Mouse (Mus musculus) MEL (cell line): ENCODE results near the gene Asmt. TPM values are rescaled to one million over a fixed set of nuclear protein-coding genes. Genes with fewer than 3 reads are reported as not detected.

Source experiments
- DNase-seq: peaks from one replicate; pipeline ENCODE4 v3.0.0; 2011; ENCODE audit warnings: low read depth, low spot score
- H3K27ac ChIP-seq: 2 replicates; pipeline ENCODE4 v1.5.1; 2012; ENCODE audit warnings: low read depth, mild to moderate bottlenecking, control low read depth, low read length, moderate library complexity; ENCODE audit not compliant: control insufficient read depth
- H3K27me3 ChIP-seq, 2 experiments: fragments of 150-350 bp in 1 of 2; sonication (generic) in 1 of 2; 2 replicates each; pipeline ENCODE4 v1.6.1; 2012; ENCODE audit warnings: low read length in 2 of 2, mild to moderate bottlenecking in 2 of 2, improper control_type of control experiment in 1 of 2, moderate library complexity in 1 of 2; ENCODE audit not compliant: insufficient read depth in 2 of 2, control insufficient read depth in 1 of 2
- H3K36me3 ChIP-seq, 2 experiments: 2 replicates each; pipeline ENCODE4 v1.6.1; 2012 to 2014; ENCODE audit warnings: low read length in 2 of 2, improper control_type of control experiment in 1 of 2, inconsistent platforms in 1 of 2, mild to moderate bottlenecking in 1 of 2; ENCODE audit not compliant: insufficient read depth in 2 of 2, control insufficient read depth in 1 of 2
- H3K4me1 ChIP-seq, 2 experiments: fragments of 150-350 bp in 1 of 2; sonication (generic) in 1 of 2; 2 replicates each; pipeline ENCODE4 v1.6.1; 2012; ENCODE audit warnings: low read length in 2 of 2, improper control_type of control experiment in 1 of 2, mild to moderate bottlenecking in 1 of 2; ENCODE audit not compliant: insufficient read depth in 2 of 2, control insufficient read depth in 1 of 2
- H3K4me3 ChIP-seq, 2 experiments: fragments of 150-350 bp in 1 of 2; sonication (generic) in 1 of 2; 2 replicates each; pipeline ENCODE4 v1.5.1; 2012; ENCODE audit warnings: low read depth in 2 of 2, low read length in 2 of 2, mild to moderate bottlenecking in 2 of 2, moderate library complexity in 2 of 2, control low read depth in 1 of 2, improper control_type of control experiment in 1 of 2; ENCODE audit not compliant: control insufficient read depth in 1 of 2, insufficient read depth in 1 of 2
- H3K79me2 ChIP-seq: 2 replicates; pipeline ENCODE4 v1.6.1; 2012; ENCODE audit warnings: mild to moderate bottlenecking, low read length, moderate library complexity; ENCODE audit not compliant: control insufficient read depth, poor library complexity, insufficient read depth
- H3K9ac ChIP-seq: 2 replicates; pipeline ENCODE4 v1.6.1; 2012; ENCODE audit warnings: low read depth, mild to moderate bottlenecking, control low read depth, low read length, moderate library complexity; ENCODE audit not compliant: control insufficient read depth, poor library complexity, severe bottlenecking
- H3K9me3 ChIP-seq: fragments of 150-350 bp; sonication (generic); replicated peaks from 2 replicates; pipeline ENCODE4 v1.6.1; 2012; ENCODE audit warnings: mild to moderate bottlenecking, low read length, improper control_type of control experiment, moderate library complexity; ENCODE audit not compliant: insufficient read depth
- CHD1 ChIP-seq: IDR thresholded peaks from 2 replicates; pipeline ENCODE4 v1.6.1; 2012; ENCODE audit warnings: low read depth, mild to moderate bottlenecking, inconsistent platforms, low read length, improper control_type of control experiment
- CTCF ChIP-seq, 3 experiments: IDR thresholded peaks in 2 of 3; conservative IDR thresholded peaks in 1 of 3; 2 replicates each; pipeline ENCODE4 v1.5.1; 2011 to 2012; ENCODE audit warnings: low read length in 3 of 3, low read depth in 2 of 3, mild to moderate bottlenecking in 2 of 3, improper control_type of control experiment in 1 of 3, inconsistent platforms in 1 of 3, mixed read lengths in 1 of 3, moderate library complexity in 1 of 3; ENCODE audit not compliant: control insufficient read depth in 1 of 3, insufficient read depth in 1 of 3, poor library complexity in 1 of 3, severe bottlenecking in 1 of 3
- EP300 ChIP-seq, 2 experiments: IDR thresholded peaks; 2 replicates each; pipeline ENCODE4 v1.6.1; 2011; ENCODE audit warnings: improper control_type of control experiment in 2 of 2, low read length in 2 of 2, low read depth in 1 of 2, mild to moderate bottlenecking in 1 of 2
- ETS1 ChIP-seq: IDR thresholded peaks from 2 replicates; pipeline ENCODE4 v1.6.1; 2012; ENCODE audit warnings: low read depth, mild to moderate bottlenecking, inconsistent platforms, low read length, improper control_type of control experiment, moderate library complexity
- GATA1 ChIP-seq: IDR thresholded peaks from 2 replicates; pipeline ENCODE4 v1.6.1; 2011; ENCODE audit warnings: low read depth, low read length, improper control_type of control experiment
- HCFC1 ChIP-seq: IDR thresholded peaks from 2 replicates; pipeline ENCODE4 v1.6.1; 2012; ENCODE audit warnings: low read depth, mild to moderate bottlenecking, inconsistent platforms, low read length, improper control_type of control experiment, moderate library complexity
- JUND ChIP-seq: IDR thresholded peaks from 2 replicates; pipeline ENCODE4 v1.6.1; 2011; ENCODE audit warnings: low read depth, mild to moderate bottlenecking, improper control_type of control experiment, low read length
- KAT2A ChIP-seq: conservative IDR thresholded peaks from 2 replicates; pipeline ENCODE4 v1.6.1; 2012; ENCODE audit warnings: low read depth, low read length, improper control_type of control experiment, inconsistent platforms
- MAFK ChIP-seq: IDR thresholded peaks from 2 replicates; pipeline ENCODE4 v1.6.1; 2011; ENCODE audit warnings: low read depth, mild to moderate bottlenecking, low read length, improper control_type of control experiment, borderline replicate concordance
- MAX ChIP-seq: IDR thresholded peaks from 2 replicates; pipeline ENCODE4 v1.6.1; 2011; ENCODE audit warnings: low read length, improper control_type of control experiment
- MAZ ChIP-seq: IDR thresholded peaks from 2 replicates; pipeline ENCODE4 v1.6.1; 2012; ENCODE audit warnings: low read depth, mild to moderate bottlenecking, inconsistent platforms, low read length, improper control_type of control experiment
- MEF2A ChIP-seq: IDR thresholded peaks from 2 replicates; pipeline ENCODE4 v1.6.1; 2014; ENCODE audit warnings: low read depth, mild to moderate bottlenecking, inconsistent platforms, low read length, improper control_type of control experiment; ENCODE audit not compliant: poor library complexity, insufficient replicate concordance, severe bottlenecking; ENCODE audit errors: extremely low read depth
- MYB ChIP-seq: IDR thresholded peaks from 2 replicates; pipeline ENCODE4 v1.6.1; 2011; ENCODE audit warnings: mild to moderate bottlenecking, low read depth, low read length, improper control_type of control experiment
- MYC ChIP-seq: IDR thresholded peaks from 2 replicates; pipeline ENCODE4 v1.6.1; 2011; ENCODE audit warnings: low read depth, mild to moderate bottlenecking, low read length, improper control_type of control experiment, moderate library complexity
- POLR2A ChIP-seq, 2 experiments: IDR thresholded peaks; 2 replicates each; pipeline ENCODE4 v1.6.1; 2011 to 2012; ENCODE audit warnings: low read length in 2 of 2, mild to moderate bottlenecking in 2 of 2, control low read depth in 1 of 2, improper control_type of control experiment in 1 of 2, low read depth in 1 of 2, moderate library complexity in 1 of 2; ENCODE audit not compliant: control insufficient read depth in 1 of 2, insufficient read depth in 1 of 2, poor library complexity in 1 of 2
- POLR2AphosphoS5 ChIP-seq: IDR thresholded peaks from 2 replicates; pipeline ENCODE4 v1.6.1; 2012; ENCODE audit warnings: low read depth, borderline replicate concordance, mild to moderate bottlenecking, inconsistent platforms, low read length, moderate library complexity, mixed read lengths
- RAD21 ChIP-seq: IDR thresholded peaks from 2 replicates; pipeline ENCODE4 v1.6.1; 2011; ENCODE audit warnings: mild to moderate bottlenecking, low read depth, low read length, improper control_type of control experiment
- RCOR1 ChIP-seq: IDR thresholded peaks from 2 replicates; pipeline ENCODE4 v1.6.1; 2012; ENCODE audit warnings: low read depth, mild to moderate bottlenecking, inconsistent platforms, low read length, improper control_type of control experiment
- SMC3 ChIP-seq: IDR thresholded peaks from 2 replicates; pipeline ENCODE4 v1.6.1; 2011; ENCODE audit warnings: low read depth, low read length, improper control_type of control experiment
- UBTF ChIP-seq: IDR thresholded peaks from 2 replicates; pipeline ENCODE4 v1.6.1; 2012; ENCODE audit warnings: low read depth, mild to moderate bottlenecking, inconsistent platforms, low read length, improper control_type of control experiment, moderate library complexity, borderline replicate concordance; ENCODE audit not compliant: insufficient read depth
- USF1 ChIP-seq: IDR thresholded peaks from 2 replicates; pipeline ENCODE4 v1.6.1; 2014; ENCODE audit warnings: low read depth, mild to moderate bottlenecking, inconsistent platforms, low read length, improper control_type of control experiment, moderate library complexity
- USF2 ChIP-seq, 2 experiments: IDR thresholded peaks; 2 replicates each; pipeline ENCODE4 v1.6.1; 2011 to 2012; ENCODE audit warnings: improper control_type of control experiment in 2 of 2, low read length in 2 of 2, borderline replicate concordance in 1 of 2, inconsistent platforms in 1 of 2, low read depth in 1 of 2, mild to moderate bottlenecking in 1 of 2; ENCODE audit not compliant: insufficient read depth in 1 of 2
- ZC3H11A ChIP-seq: IDR thresholded peaks from 2 replicates; pipeline ENCODE4 v1.6.1; 2012; ENCODE audit warnings: low read depth, mild to moderate bottlenecking, inconsistent platforms, low read length, improper control_type of control experiment
- ZMIZ1 ChIP-seq: IDR thresholded peaks from 2 replicates; pipeline ENCODE4 v1.6.1; 2012; ENCODE audit warnings: low read depth, mild to moderate bottlenecking, inconsistent platforms, low read length, improper control_type of control experiment, moderate library complexity
- ZNF384 ChIP-seq: IDR thresholded peaks from 2 replicates; pipeline ENCODE4 v1.6.1; 2012; ENCODE audit warnings: low read depth, mild to moderate bottlenecking, inconsistent platforms, low read length, improper control_type of control experiment
- polyA plus RNA-seq, 2 experiments: library from polyadenylated mRNA; stranded (reverse) in 1 of 2; unstranded in 1 of 2; fragments of >175 nt in 1 of 2; fragments of >200 nt in 1 of 2; gene quantifications; 2 replicates each; pipeline versions ENCODE4 v1.2.1 to v1.2.4; 2012; ENCODE audit warnings: low replicate concordance in 2 of 2, low read depth in 1 of 2; ENCODE audit not compliant: insufficient read length in 2 of 2, insufficient read depth in 1 of 2, missing spikeins in 1 of 2
- total RNA-seq: library from RNA; depleted of rRNA; stranded (reverse); fragments of 300-350 nt; gene quantifications from 2 replicates; pipeline ENCODE4 v1.2.3, GENCODE M21; 2012; rRNA removed

The Asmt gene
- not detected in 2 replicates for total RNA-seq
- polyA plus RNA-seq = not detected

DNA sequence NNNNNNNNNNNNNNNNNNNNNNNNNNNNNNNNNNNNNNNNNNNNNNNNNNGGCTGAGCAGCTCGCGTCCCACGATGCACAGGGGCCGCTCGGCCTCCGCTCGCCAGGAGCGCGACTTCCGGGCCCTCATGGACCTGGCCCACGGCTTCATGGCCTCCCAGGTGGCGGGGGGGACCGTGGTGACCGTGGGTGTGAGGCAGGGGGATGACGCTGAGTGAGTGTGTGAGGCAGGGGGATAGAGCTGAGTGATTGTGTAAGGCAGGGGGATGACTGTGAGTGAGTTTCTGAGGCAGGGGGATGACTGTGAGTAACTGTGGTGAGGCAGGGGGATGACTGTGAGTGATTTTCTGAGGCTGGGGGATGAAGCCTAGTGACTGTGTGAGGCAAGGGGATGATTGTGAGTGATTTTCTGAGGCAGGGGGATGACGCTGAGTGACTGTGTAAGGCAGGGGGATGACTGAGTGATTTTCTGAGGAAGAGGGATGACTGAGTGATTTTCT lies at the start of gene Asmt:
Gene Asmt, plus strand, starts transcription at position 51 of the 499 bp plus-strand sequence.
- no peaks in the 10 kb centered on the region for H3K9me3 ChIP-seq
- DNase-seq = peak; percentile 40
- no peak within 1 kb of the TSS; a peak in 1 of 4 replicates for H3K4me3 ChIP-seq
- no peaks in the 10 kb centered on the region for H3K4me1 ChIP-seq
- H3K79me2 ChIP-seq = no peaks in the 10 kb centered on the region
- H3K27me3 ChIP-seq = no peaks in the 10 kb centered on the region
- H3K36me3 ChIP-seq = no peaks in the 10 kb centered on the region
- H3K9ac ChIP-seq = no peak within 1 kb of the TSS
- H3K27ac ChIP-seq = no peak within 1 kb of the TSS
- TF ChIP-seq CHD1 (no peak), ZC3H11A (no peak), USF2 (IDR thresholded peaks at IDR 0.05; ENCODE audit: borderline replicate concordance in 1 of 2, insufficient read depth in 1 of 2, low read depth in 1 of 2, low read length in 2 of 2) (no peak), CTCF (IDR thresholded peaks at IDR 0.05 in 2 of 3, conservative IDR thresholded peaks at IDR 0.05 in 1 of 3; ENCODE audit: control insufficient read depth in 1 of 3, insufficient read depth in 1 of 3, low read depth in 2 of 3, low read length in 3 of 3, poor library complexity in 1 of 3, severe bottlenecking in 1 of 3) (no peak), KAT2A (no peak), MAFK (no peak), MAZ (no peak), RCOR1 (no peak), HCFC1 (no peak), MYB (no peak), ZMIZ1 (no peak), POLR2A (IDR thresholded peaks at IDR 0.05; ENCODE audit: control insufficient read depth in 1 of 2, insufficient read depth in 1 of 2, low read depth in 1 of 2, low read length in 2 of 2, poor library complexity in 1 of 2) (no peak), ZNF384 (no peak)

DNA sequence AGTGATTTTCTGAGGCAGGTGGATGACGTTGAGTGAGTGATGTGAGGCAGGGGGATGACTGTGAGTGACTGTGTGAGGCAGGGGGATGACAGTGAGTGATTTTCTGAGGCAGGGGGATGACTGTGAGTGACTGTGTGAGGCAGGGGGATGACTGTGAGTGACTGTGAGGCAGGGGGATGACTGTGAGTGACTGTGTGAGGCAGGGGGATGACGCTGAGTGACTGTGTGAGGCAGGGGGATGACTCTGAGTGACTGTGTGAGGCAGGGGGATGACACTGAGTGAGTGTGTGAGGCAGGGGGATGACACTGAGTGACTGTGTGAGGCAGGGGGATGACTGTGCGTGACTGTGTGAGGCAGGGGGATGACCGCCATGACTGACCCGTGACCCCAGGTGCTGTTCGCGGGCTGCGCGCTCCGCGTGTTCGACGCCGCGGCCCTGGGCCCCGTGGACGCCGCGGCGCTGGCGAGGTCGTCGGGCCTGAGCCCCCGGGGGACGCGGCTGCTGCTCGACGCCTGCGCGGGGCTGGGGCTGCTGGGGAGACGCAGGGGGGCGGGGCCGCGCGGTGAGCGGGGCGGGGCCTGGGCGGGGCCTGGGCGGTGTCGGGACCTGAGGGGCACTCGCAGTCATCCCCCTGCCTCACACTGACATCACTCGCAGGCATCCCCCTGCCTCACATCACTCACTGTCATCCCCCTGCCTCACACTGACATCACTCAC lies 948 bp downstream of the Asmt start:
- Histone ChIP-seq H3K36me3 (no peaks in the 10 kb centered on the region), H3K4me3 (no peak overlapping the region), H3K9ac (no peak overlapping the region), H3K27ac (no peak overlapping the region), H3K79me2 (no peaks in the 10 kb centered on the region), H3K27me3 (no peaks in the 10 kb centered on the region), H3K4me1 (no peaks in the 10 kb centered on the region)
- peak; percentile 45 for DNase-seq
- TF ChIP-seq MAX (no peak), JUND (no peak), MYC (no peak), EP300 (IDR thresholded peaks at IDR 0.05; ENCODE audit: low read depth in 1 of 2, low read length in 2 of 2) (no peak), SMC3 (no peak), MEF2A (no peak), POLR2A (IDR thresholded peaks at IDR 0.05; ENCODE audit: control insufficient read depth in 1 of 2, insufficient read depth in 1 of 2, low read depth in 1 of 2, low read length in 2 of 2, poor library complexity in 1 of 2) (no peak), MAFK (no peak), USF1 (no peak), RAD21 (no peak), ZMIZ1 (no peak), POLR2AphosphoS5 (no peak), UBTF (no peak), HCFC1 (no peak), ETS1 (no peak), GATA1 (no peak)
- TF ChIP-seq, all 39 proteins: peak for 0
- H3K9me3 ChIP-seq = no peaks in the 10 kb centered on the region
